Mouse (Mus musculus) gastrocnemius, postnatal 10 days (tissue): ENCODE data around the gene Ces2g. TPM values are rescaled to one million over a fixed set of nuclear protein-coding genes. Genes with fewer than 3 reads are reported as not detected.

Experiments
- DNase-seq: peaks from one replicate; pipeline ENCODE4 v3.0.0; 2021; ENCODE audit warnings: mixed read lengths
- long read RNA-seq, 2 experiments: library from polyadenylated mRNA; stranded (forward); transcript quantifications; one replicate each; pipeline ENCODE4 v2.0.0; 2021
- total RNA-seq, 2 experiments: library from RNA; stranded (reverse); gene quantifications; 2 replicates each; pipeline ENCODE4 v1.2.3; 2021

Gene Ces2g
- total RNA-seq = 1 to 10 TPM in 1 of 2 experiments, under 1 TPM in 1; 0.66 to 1.5 TPM
- long read RNA-seq, experiment 1 = 0 reads
- long read RNA-seq, experiment 2 = 0 reads

DNA sequence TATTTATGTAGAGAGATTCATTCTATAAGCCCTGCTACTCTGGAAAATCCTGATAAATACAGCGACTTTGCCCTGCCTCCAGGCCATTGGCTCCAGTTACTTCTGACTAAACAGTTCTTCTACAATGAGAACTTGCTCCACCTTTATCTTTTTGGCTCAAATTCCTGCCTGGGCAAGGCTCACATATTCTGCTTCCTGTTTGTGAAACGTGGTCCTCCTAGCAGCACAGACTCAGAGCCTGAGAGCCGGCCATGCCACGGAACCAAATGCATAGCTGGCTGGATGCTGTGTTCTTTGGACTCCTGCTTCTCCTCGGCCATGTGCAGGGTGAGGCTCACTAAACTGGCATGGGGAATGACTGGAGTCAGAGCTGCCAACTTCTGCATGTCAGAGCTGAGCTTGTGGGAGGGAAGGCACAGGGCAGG lies at the start of gene Ces2g:
Gene Ces2g (plus strand): TSS at position 182 of the 425 bp plus-strand sequence.
- no peak for DNase-seq

DNA sequence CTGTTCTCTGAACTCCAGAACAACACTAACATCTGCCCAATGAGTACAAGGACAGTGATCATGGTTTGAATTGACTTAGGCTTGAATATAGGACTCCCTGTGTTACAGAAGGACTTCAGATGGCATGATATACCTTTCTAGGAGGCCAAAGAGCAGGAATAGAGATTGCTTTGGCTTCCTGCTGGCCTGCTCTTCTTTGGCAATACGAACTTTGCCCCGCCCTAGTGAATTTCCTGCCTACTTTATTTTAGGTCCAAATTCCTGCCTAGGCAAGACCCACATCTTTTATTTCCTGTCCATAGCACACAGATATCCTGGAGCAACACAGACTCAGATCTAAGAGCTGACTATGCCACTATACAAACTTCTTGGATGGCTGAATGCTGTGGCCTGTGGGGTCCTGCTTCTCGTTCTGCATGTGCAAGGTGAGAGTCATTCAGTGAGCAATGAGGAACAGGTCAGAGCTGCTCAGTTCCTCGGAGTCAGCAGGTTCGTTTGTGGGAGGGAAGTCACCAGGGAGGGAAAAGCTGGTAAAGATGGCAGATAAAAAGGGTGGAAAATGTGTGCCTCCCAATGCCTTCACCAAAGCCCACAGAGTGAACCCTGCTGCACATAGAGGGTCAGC lies 35.4 kb upstream of the Ces2g start, which contains the start of gene Ces2e:
Gene Ces2e (plus strand): TSS at position 289 of the 625 bp plus-strand sequence.
- no peak for DNase-seq

- DNase-seq = no peak
These were observed 34.2 kb upstream of the Ces2g start for GRCm38 (mm10) chr8:104927301-104927700.

DNA sequence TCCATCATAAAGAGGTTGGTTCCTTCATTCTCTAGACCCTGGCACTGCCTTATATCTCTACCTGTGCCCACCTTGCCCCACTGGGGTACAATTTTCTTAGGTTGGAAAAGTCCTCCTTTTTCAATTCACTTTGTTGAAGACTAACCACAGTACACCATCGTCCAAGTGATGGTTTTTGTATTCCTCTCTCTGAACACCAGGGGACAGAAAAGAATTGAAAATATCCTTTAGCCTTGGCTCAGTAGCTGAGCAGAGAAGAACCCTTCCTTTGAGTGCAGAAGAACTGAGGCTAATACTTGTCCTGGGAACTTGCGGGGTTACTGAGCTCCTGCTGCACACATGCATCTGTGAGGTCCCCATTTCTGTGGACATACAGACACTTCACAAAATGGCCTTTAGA lies 16.9 kb upstream of the Ces2g start:
- no peak for DNase-seq

GRCm38 (mm10) chr8:104947056-104947455 lies 14.5 kb upstream of the Ces2g start, which contains the start of gene Ces2f:
Gene Ces2f, plus strand, starts transcription at chr8:104947356.
- DNase-seq = no peak

DNA sequence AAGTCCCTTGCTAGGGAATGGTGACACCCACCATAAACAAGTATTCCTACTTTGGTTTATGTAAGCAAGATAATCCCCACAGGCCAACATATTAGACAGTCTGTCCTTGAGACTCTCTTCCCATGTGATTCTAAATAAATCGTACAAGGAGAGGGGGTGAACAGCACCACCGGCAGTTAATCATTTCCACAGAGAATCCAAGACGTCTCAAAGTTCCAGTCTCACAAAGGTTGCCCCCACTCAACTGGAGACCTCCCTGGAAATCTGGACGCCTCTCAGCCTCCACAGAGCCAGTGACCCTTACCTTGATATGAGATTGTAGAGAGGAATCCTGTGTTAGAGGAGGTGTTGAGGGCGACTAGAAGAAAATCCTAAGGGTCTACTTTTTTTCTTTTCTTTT lies 12.5 kb upstream of the Ces2g start:
- no peak for DNase-seq

GRCm38 (mm10) chr8:104962229-104962901 lies 847 bp downstream of the Ces2g start:
- DNase-seq = no peak

- DNase-seq = no peak
These were observed 1.9 kb downstream of the Ces2g start for GRCm38 (mm10) chr8:104963375-104963894.

GRCm38 (mm10) chr8:104984126-104984525 lies 22.6 kb downstream of the Ces2g start:
- no peak for DNase-seq

- DNase-seq = no peak
These were observed 23.4 kb downstream of the Ces2g start for GRCm38 (mm10) chr8:104984942-104985341.

- DNase-seq = no peak
These were observed 36.7 kb downstream of the Ces2g start for GRCm38 (mm10) chr8:104998191-104998590.

DNA sequence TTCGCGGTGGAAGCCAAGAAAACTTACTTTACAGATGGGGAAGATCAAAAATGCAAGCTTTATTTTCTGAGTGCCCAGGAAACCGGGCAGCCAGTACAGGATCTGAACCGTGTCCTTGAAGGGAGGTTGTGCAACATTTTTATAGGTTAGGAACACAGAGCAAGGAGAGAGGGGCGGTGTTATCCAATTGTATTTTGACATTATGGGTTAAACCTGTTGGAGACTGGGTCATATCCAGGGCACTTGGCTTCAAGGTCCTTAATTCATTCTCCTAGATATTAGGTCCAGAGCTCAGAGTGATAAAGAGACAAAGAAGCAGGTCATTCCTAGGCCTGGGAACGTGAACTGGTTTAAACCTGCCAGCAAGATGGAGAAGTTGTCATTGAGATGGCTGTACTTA lies 37.7 kb downstream of the Ces2g start:
- no peak for DNase-seq

DNA sequence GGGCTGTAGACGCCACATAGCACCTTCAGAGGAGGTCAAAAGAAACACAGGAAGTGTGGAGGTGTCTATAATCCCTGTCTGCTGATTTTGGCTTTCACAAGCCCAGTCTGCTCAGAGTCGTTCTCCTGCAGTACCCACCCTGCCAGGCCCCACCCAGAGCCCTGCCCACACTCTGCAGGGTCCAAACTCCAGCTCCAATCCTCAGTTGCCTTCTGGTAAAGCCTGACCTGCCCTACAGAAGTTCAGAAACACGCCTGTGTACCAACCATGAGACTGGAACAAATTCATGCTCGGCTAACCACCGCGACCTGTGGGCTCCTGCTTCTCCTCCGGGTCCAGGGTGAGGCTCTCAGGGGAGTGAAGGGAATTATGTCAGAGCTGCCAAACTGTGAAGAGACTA lies 39.1 kb downstream of the Ces2g start, which contains the start of gene Ces2h:
Gene Ces2h (plus strand): TSS at position 268 of the 400 bp plus-strand sequence.
- no peak for DNase-seq

DNA sequence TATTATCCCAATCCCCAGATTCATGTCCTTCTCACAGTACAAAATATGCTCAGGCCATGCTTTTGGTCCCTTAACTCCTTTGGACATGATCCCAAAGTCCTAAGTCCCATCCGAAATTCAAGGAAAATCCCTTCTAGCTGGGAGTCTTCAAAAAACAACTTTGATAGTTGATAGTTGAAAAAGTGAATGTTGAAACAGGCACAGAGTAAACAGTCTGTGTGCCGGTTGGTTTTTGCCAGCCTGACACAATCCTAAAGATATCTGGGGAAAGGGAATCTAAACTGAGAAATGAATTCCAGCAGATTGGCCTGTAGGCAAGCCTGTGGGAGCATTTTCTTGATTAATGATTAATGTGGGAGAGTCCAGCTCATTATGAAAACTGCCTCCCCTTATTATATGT lies 48.5 kb downstream of the Ces2g start:
- no peak for DNase-seq

- no peak for DNase-seq
These were observed 49.6 kb downstream of the Ces2g start for GRCm38 (mm10) chr8:105011136-105011535.

- DNase-seq = no peak
These were observed 52.9 kb downstream of the Ces2g start for GRCm38 (mm10) chr8:105014391-105014790.

Other genes with a start within 250 kb of the Ces2g start
- not detected for gene Ces2a, start 227.7 kb upstream of the Ces2g start, total RNA-seq
- under 1 TPM; 0.18 to 0.19 TPM for gene Ces2b, start 130.1 kb upstream of the Ces2g start, total RNA-seq
- under 1 TPM; 0.28 to 0.41 TPM for gene Ces2c, start 114.7 kb upstream of the Ces2g start, total RNA-seq
- not detected for gene Ces2e, start 35.5 kb upstream of the Ces2g start, total RNA-seq
- not detected for gene Ces2f, start 14.4 kb upstream of the Ces2g start, total RNA-seq
- not detected for gene Ces2h, start 39.1 kb downstream of the Ces2g start, total RNA-seq
- gene Ces3a, start 86.9 kb downstream of the Ces2g start, total RNA-seq = not detected
- gene Ces3b, start 122.0 kb downstream of the Ces2g start, total RNA-seq = not detected
- not detected for gene Ces4a, start 170.1 kb downstream of the Ces2g start, total RNA-seq
- gene Cbfb, start 209.0 kb downstream of the Ces2g start, total RNA-seq = 10 to 100 TPM; 39.8 to 46.9 TPM